Mouse (Mus musculus): Measurements from ENCODE around the gene Pde11a. TPM values are rescaled to one million over a fixed set of nuclear protein-coding genes. Genes with fewer than 3 reads are reported as not detected.

Gene Pde11a
- total RNA-seq, 2 experiments from 2014 or later, result 0.16 to 0.30 TPM

GRCm38 (mm10) chr2:75959850-75960365 is 378.7 kb downstream of the Pde11a start:
- DNase-seq, result peak; percentile 29 to 39

GRCm38 (mm10) chr2:75959183-75959849 is 379.3 kb downstream of the Pde11a start:
- peak; percentile 49 to 52 for DNase-seq

DNA sequence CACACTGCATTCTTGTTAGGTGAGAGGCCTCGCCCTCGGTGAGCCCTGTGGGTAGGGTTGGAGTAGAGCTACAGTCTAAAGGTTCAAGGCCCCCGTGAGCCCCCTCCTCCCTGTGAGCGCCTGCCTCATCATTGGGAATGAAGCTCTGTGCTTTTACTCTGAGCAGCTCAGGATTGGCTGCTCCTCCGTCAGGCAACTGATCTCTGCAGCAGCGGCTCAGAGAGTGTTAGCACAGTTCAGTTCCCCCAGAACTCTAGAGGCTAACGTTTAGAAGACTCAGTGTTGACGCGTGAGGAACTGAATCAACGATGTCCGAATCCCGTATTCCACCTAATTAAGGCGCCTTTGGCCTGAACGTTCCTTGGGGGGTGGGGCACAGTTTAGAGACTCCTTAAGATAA is 382.9 kb downstream of the Pde11a start:
- no peak for DNase-seq

DNA sequence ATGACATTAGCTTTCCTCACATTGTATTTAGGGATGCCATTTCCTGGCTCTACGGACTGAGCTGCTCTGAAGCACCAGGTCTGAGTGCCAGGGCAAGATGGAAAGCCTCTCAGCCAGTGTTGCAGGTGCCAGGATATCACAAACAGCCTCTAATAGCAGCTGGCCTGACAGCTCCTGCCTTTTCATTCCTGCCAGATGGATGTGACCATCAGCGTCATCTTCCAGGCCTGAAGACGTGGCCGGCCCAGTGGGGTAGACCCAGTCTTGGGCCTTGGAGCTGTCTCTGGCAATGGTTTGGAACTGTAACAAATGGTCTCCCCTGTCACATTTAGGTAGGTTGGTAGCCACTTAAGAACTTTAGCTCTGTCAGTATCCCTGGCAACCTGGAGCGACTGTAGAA is 385.3 kb downstream of the Pde11a start:
- no peak for DNase-seq

DNA sequence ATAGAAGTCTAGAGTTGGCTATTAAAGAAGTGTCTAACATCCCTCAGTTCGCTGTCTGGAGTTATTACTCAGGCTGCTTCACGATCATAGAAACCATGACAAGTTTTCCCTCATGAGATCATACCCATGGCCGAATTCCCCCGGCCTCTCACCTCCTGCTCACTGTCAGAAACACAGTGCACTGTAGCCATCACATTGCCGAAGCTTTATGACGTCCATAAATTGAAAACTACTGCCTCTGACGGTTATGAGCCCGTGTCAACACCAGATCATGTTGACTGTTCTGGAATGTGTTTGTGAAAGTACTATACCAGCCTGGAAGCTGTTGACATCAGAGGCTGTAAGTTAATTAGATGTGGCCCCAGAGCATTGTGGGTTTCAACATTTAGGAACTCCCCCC is 387.9 kb downstream of the Pde11a start:
- no peak for DNase-seq

Small RNAs within 50 kb of the gene (microRNA-seq; reads per million reads assigned to microRNA genes)
- gene Gm44337, result not detected

Other genes starting within 250 kb of the Pde11a start
- gene Cyct, start 21.7 kb upstream of the Pde11a start, total RNA-seq (2021), result not detected
- 10 to 100 TPM; 44.9 to 56.7 TPM for gene Rbm45, start 31.2 kb upstream of the Pde11a start, total RNA-seq (2021)
- 10 to 100 TPM; 26.2 to 28.5 TPM for gene Osbpl6, start 67.7 kb upstream of the Pde11a start, total RNA-seq (2021)

Measured in adrenal gland, postnatal 36 days (tissue).